Mouse (Mus musculus): Measurements from ENCODE around the gene Polrmt.

GRCm38 (mm10) chr10:79701443-79702129 lies 44.8 kb downstream of the Polrmt start:
- no peak for TF ChIP-seq CTCF (conservative IDR thresholded peaks at IDR 0.05; ENCODE audit: low read length)
- TF ChIP-seq NANOG (IDR thresholded peaks at IDR 0.05; ENCODE audit: borderline replicate concordance, low read length): no peak
- TF ChIP-seq POU5F1 (IDR thresholded peaks at IDR 0.05; ENCODE audit: borderline replicate concordance, low read length): no peak

Data from E14TG2a.4 (cell line).